Mouse (Mus musculus): ENCODE measurements around the gene Prpf31.
A peak's percentile ranks its signal among the peaks of the same experiment; 100 is the strongest.
"Not testable (repeated sequence)": the region's sequence is repeated elsewhere in the genome, so short reads cannot be mapped to it uniquely, and the experiment has no call there.

The Prpf31 gene

DNA sequence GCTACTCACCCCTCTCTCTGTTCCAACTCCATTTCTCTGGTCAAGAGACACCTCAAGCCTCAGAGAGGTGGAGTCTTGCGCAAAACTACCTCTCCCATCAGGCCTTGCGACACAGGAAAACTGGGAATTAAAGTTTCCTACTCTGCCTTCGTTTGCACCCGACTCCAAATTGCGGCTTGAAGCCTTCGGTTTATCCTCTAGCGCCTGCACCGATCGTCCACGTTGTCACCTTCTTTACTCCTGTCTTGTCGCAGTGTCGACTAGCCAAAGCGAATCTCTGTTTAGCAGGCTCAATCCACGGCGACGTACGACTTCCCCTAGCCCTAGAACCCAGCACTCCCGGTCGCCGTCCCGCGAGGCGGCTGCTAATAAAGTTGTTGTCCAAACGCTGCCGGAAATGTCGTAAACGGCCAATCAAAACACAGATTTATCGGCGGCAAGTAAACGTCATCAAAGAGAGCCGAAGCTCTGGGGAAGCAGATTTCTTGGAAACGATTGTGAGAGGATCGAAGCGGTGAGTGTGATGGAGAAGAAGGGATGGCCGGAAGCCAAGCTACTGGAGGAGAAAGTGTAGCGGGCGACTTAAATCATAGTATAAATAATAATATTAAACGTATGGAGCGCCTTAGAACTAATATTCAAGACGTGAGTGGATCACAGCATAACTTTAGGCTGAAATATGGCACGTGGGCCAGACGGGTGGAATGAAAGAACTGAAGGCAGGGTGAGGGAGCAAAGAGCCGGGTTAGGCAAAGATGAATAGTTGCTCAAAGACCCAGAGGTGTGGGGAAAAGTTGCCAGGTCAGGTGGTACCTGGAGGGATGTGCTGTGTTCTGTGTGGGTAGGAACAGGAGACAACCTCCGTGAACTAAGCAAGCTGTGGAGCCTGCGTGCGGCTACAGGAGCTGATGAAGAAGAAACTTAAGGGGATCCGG lies at the start of gene Prpf31, which contains the start of gene Tfpt:
Prpf31 (plus strand) TSS at position 443 of the 935 bp plus-strand sequence.
Tfpt (minus strand) TSS at position 387 of the 935 bp plus-strand sequence.
- DNase-seq: peak; percentile 90 to 93

DNA sequence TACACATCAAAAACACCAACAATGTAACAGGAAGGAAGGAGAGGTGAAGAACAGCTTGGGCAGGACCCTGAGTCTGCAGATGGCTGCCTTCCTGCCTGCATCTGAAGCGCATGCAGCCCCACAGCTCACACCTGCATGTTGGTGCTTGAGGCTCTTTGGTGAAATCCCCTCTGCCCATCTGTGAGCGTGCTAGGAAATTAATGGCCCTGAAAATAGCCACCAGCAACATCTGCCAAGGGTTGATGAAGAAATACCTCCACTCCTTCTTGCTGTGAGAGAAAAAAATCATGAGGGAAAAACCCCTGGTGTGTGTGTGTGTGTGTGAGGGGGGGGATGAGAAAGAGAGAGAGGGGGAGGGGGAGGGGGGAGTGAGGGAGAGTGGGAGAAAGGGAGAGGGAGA lies 49.8 kb upstream of the Prpf31 start:
- no peak for DNase-seq

DNA sequence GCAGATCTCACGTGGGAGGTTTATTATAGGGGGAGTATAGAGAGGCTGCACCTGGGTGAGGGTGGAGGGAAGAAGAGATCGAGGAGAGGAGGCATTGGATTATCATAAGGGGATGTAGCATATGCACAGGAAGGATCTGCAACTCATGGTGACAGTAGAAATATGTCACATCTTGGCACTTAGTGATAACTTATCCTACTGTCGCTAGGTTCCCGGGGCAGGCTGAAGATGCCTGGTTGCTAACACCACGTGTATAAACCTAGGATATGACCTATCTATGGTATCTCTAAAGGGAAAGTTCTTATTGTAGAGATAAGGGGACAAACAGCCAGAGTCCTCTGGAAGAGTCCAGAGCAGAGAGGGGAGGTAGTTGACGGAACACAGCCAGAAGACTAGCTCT lies 44.0 kb upstream of the Prpf31 start:
- no peak for DNase-seq

DNA sequence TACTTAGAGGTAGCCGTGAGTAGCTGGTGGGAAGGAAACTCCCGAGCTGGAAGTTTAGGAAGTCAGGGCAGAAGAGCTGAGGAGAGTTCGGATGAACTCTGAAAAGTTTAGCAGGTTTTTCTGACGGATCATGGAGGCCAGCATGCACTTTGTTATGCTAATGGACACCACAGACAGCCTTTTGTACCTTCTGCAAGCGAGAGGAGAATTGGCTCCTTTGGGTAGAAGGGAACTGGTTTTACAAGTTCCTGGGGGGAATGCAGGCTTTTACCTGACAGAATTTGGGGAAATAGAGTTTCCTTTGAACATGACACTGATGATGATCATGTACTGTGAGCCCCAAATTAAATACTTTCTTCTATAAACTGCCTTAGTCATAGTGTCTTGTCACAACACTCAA lies 43.5 kb upstream of the Prpf31 start:
- DNase-seq: no peak

DNA sequence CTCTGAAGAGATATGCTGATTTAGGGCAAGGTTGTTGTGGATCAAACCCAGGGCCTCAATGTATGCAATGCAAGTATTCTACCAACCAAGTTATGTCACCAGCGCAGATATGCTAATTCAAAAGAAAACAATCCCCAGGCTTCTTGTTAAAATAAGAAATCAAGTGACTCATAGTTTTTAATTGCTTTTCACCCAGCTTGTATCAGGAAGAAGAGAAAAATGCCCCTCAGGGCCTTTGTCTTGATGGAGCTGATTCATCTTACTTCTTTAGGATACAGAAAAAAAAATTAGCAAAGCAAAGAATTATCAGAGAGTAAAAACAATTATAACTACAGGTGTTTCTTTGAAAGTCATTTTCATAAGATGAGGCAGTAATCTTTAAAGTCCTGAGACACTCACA lies 42.5 kb upstream of the Prpf31 start:
- no peak for DNase-seq

DNA sequence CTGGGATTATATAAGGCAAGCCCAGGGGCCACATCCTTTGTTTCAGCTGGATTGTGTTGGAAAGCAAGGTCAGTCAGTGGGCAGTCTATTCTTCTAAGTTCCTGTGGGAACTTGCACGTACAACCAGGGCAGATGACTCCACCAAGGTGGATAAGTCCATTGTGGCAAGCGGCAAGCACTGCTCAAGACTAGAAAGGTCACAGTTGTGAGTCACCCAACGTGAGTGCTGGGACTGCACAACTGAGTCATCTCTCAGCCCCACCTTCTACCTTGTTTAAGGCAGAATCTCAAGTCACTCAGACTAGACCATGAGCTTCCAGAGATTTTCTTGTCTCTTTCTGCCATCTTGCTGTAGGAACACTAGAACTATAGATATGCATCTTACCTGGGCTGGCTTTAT lies 39.2 kb upstream of the Prpf31 start:
- no peak for DNase-seq

DNA sequence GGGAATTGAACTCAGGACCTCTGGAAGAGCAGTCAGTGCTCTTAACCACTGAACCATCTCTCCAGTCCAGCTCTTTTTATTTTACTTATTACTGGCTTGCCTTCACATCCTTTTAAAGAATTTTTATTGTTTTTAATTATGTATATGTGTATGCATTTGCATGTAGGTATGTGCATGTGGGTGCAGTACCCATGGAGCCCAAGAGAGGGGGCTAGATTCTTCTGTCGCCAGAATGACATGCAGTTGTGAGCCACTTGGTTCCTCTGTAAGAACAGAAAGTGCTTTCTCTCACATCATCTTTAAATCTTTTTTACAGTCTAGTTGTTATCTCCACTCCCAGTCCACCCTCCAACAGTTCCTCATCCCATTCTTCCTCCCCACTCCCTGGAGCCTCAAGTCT lies 38.3 kb upstream of the Prpf31 start:
- DNase-seq: no peak

DNA sequence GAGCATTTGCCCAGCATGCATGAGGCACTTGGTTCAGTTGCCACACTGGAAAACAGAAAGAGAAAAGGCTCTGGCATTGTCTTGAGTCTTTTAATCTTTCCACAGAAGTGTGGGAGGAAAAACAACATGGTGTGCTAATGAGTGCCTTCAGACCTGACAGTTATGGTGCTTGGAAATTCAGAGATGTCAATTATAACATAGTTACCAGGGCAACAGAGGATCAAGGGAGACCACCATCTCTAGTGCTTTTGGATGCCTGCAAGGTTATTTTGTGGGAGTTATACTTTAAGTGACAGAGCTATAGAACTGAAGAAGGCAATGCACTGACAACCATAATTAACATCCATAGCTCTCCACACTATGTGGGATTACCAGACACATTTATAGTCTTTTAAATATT lies 35.9 kb upstream of the Prpf31 start:
- DNase-seq: no peak

DNA sequence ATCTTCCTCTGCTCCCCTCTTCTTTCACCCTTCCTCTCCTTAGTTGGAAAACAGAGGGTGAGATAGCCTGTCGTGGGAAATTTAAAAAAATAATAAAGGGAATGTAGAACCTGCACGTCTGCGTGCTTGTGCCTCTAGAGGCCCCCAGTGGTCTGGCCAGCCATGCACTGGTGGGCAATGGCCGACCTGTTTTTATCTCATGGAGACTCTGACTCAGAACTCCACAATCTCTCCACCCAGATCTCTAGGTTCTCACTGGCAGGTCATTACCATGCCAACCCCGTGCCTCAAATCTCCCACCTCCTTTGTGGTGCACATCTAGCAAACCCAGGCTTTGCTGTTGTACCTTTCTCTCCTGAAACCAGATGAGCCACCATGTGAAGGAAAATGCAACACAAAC lies 35.1 kb upstream of the Prpf31 start:
- peak in 1 of 2 experiments; percentile 30 for DNase-seq

DNA sequence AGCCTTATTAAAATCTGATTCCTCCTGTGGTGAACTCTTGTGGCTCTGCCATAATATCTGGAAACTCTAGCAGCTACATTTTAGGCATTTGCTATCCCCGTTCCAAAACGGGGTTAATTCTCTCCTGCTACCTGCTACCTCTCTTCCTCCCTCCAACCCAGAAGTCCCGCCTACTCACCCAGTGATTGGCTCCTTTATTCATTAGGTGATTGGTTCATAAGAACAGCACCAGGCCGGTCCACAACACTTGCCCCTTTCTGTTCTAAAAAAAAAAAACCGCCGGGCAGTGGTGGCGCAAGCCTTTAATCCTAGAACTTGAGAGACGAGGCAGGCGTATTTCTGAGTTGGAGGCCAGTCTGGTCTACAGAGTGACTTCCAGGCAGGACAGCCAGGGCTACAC lies 34.6 kb upstream of the Prpf31 start:
- DNase-seq: peak; percentile 17 to 45

DNA sequence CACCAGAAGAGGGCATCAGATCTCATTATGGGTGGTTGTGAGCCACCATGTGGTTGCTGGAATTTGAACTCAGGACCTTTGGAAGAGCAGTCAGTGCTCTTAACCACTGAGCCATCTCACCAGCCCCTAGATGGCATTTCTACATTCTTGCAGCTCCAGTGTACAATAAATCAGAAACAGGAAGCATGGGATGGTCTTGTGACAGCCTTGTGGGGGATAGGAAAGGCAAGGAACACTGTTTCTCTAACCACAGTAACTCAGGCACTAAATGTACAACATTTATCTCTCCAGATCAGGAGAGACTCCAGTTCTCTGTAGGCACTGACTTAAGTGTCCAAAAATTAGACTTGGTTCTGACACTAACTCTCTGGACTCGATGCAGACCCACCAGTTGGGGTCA lies 32.0 kb upstream of the Prpf31 start:
- DNase-seq: not testable (repeated sequence)

DNA sequence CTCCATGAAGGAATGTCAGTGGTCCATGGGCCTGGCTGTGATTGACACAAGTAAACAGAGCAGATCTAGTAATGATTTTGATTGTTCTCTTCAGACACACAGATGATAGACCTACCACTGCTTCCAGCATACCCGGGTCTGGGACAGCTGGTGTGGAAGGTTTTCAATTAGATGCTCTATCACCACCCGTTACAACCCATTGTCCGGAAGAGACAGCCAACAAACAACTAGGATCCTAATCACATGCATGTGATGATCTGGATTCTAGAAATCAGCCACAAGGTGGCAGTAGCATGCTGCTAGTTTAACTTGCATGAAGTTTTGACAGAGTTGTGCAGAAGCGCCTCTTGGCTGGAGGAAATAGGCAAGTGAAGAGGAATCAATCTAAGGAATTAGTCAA lies 28.7 kb upstream of the Prpf31 start:
- DNase-seq: peak; percentile 71 to 78

DNA sequence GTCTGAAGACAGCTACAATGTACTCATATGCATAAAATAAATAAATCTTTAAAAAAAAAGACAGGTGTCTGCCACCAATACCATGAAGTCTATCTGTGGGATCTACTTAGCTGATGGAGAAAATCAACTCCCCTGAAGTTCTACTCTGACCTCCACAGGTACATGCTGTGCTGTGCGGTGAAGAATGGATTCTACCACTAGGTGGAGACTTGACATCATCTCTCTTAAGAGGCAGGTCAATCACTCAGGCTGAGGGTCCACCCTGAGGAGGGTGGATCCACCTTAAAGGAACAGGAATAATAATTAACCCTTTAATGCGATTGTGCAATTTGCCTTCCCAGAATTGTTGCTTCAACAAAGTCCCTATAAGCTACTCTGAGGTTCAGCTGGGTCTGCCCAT lies 23.0 kb upstream of the Prpf31 start:
- peak in 1 of 2 experiments; percentile 47 for DNase-seq

DNA sequence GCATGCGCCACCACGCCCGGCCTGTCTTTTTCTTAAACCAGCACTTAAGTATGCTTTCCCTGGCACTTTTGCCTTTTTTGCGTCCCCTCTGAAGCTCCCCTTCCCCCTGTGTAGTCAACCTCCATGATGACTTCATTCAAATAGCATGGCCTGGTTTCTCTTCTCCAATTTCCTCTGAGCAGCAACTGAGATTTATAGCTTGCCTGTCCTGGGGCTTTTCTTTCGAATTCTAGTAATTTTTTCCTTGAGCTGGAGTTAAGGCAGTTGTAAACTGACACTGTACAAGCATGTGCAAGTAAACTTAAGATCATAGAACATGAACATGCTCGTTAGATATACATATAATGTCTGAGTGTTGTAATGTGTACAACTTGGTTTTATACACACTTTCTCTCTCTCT lies 22.4 kb upstream of the Prpf31 start:
- DNase-seq: no peak

DNA sequence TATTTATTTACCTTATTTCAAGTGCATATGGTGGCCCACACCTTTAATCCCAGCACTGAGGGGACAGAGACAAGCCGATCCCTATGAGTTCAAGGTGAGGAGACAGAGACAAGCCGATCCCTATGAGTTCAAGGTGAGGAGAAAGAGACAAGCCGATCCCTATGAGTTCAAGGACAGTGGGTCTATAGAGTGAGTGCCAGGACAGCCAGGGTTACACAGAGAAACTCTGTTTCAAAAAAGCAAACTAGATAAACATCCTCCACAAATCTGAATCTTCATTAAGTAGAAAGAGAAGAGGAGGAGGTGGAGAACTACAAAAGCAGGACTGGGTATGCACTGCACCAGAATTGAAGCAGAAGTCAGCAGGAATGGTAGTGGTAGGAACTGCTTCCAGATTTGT lies 21.1 kb upstream of the Prpf31 start:
- DNase-seq: no peak

DNA sequence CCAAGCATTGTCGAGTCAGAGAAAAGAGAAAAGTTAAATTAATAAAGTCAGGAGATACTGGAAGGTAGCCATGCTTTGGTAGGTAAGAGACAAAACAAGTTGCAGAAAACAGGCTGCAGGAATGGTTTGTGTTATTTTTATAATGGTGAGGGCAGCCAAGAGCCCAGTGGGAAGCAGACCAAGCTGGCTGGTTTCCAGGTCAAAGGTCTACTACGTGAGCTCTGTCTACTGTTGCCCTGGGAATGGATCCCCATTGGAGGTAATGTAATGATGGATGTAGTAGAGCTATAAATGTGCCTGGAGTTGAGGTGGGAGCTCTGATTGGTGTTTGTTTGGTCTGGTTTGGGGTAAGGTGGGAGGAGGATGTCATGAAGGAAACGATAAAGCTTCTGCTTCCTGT lies 20.7 kb upstream of the Prpf31 start:
- peak; percentile 43 to 58 for DNase-seq

DNA sequence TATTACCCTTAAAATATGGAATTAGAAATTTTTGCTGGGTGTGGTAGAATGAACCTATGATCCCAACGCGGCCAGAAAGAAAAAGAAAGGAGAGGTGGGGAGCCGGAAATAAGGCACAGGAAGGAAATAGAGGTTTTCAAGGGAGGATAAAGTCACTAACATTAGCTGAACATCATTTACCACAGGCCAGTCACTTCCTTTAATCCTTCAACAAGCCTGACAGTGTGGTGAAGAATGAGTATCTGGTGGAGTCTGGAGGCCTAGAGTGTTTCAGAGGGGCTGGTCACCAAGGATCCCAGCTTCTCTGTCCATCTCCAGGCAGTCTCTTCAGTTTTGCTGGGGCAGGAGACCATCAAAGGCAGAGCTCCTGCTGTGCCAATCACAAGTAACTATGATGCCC lies 19.3 kb upstream of the Prpf31 start:
- no peak for DNase-seq

DNA sequence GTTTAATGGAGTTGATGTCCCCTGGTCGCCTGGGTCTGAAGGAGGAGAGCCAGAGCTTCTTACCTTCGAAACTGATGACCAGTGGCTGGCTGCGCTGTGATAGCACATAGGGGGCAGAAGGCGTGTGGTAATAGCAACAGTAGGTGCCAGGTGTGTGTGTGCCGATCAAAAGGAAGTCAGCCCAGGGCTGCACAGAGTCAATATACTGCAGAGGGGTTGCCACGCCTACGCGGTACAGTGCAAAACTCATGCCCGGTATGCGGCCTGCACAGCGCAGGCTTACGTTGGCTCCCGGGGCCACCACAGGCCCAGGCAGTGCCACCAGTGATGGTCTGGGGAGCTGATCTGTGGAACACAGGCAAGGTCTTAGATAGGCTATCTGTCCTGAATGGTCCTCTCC lies 18.8 kb upstream of the Prpf31 start:
- no peak for DNase-seq

DNA sequence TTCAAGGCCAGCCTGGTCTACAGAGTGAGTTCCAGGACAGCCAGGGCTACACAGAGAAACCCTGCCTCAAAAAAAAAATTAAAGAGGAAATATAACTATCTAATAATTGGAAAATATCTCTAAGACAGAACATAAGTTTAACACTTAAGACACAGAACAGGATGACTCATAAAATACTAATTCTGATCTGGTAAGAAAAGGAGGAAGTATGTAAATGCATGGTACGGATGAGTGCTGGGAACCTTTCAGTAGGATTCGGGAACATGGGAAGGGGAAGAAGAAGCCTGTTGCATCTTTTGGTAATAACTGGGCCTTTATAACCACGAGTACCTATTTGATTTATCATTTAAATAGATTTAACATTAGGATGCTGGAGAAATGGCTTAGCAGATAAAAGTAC lies 15.8 kb upstream of the Prpf31 start:
- no peak for DNase-seq

DNA sequence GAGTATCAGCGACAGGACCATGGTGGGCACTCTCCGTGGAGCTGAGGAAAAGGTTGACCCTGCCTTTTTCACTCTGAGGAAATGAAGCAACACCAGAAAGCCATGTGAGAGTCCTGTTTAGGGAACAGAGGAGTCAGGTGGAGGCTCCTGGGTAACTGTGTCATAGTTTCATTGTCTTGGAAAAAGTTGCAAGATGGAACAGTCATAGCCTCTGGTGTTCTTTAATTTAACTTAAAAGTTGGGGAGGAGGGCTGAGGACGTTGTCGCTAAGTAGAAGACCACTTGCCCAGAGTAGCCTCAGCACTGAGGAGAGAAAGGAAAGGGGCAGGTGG lies 13.8 kb upstream of the Prpf31 start, which contains the start of gene Oscar:
Oscar (minus strand) TSS at position 101 of the 332 bp plus-strand sequence.
- DNase-seq: no peak

DNA sequence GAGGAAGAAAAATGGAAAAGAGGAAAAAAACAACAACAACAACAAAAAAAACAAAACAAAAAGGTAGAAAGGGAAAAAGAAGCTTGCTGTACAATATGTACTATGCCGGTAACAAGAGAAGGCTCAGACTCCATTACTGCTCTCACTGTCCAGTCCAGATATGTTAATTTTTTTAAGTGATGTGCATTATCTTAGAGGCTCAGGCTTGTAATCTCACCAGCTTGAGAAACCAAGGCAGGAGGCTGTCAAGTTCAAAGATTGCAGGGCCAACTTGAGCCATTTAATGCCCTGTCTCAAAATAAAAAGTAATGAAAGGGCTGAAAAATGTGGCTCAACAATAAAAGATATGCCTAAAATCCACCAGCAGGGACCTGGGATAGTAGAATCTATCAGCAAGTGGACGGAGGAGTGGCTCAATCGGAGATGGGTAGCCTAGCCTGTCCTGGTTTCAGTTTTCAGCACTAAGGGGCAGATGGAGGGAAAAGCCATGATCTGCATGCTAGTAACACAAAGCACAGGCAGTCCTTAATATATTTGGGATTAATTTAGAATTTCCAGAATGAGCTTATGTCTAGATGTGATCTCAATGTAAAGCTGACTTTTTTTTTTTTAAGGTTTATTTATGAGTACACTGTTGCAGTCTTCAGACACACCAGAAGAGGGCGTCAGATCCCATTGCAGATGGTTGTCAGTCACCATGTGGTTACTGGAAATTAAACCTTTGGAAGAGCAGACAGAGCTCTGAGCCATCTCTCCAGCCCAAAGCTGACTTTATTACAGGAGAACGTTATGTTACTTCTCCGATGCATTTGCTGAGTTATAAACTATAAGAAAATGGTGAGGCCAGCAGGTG lies 13.2 kb upstream of the Prpf31 start:
- peak in 1 of 2 experiments; percentile 33 for DNase-seq

DNA sequence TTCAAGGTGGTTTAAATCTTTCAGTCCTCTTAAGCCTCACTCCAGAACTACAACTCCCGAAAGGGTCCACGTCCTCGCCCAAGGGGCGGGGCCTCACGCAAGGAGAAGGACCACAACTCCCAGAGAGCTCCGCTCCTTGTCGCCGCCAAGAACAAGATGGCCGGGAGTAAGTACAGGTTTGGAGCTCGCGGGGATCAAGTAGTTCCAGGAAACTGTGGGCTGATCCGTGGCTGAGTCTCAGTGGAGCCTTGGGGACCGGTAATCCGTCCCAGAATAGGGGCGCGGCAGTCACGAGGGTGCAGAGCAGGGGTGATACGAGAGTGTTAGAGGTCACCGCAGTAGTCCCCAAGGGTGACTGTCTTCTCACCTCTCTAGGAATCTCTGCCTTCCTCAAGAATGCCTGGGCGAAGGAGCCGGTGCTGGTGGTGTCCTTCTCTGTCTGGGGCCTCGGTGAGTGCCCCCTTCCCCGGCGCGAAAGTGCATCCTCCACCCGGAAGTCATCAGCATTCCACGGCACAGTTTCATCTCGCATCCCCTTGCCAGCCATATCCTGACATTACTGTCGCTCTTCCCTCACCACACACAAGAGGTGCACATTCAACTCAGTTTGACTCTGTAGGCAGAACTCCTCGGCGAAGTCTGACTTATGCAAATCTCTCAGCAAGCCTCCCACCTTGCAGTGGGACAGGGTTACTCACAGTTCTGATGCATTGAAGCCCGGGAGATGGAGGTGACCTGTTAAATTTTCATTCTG lies 12.4 kb upstream of the Prpf31 start, which contains the start of gene Ndufa3:
Ndufa3 (plus strand) TSS at position 132 of the 754 bp plus-strand sequence.
- DNase-seq: peak; percentile 87 to 93

DNA sequence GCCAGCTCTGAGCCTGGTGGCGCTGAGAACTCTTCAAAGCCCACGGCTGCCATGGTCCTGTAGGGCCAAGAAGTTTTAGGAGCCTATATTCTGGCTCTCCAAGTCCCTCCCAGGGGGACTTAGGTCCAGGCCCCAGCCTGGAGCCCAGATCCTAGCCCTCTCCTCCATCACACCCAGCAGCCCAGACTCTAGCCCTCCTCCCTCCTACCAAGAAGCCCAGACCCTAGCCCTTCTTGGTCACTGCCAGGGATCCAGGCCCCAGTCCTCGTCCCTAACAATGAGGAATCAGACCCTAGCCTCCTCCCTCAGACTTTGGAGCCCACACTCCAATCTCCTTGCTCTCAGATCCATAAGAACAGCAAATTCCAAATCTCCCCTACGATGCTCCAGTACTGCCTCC lies 755 bp upstream of the Prpf31 start:
- no peak for DNase-seq

Measured in kidney, postnatal 4 days (tissue).